Mouse (Mus musculus): ENCODE results near the gene Gm17949.
"Not testable (repeated sequence)": the region's sequence is repeated elsewhere in the genome, so short reads cannot be mapped to it uniquely, and the experiment has no call there.

Gm17949 gene

GRCm38 (mm10) chr17:57047406-57047805 is 36.1 kb downstream of the Gm17949 start:
- peak; percentile 29 for DNase-seq (ENCODE audit: low spot score)

- DNase-seq (ENCODE audit: low spot score), result no peak
Measured at GRCm38 (mm10) chr17:57048816-57049215, 37.5 kb downstream of the Gm17949 start.

- DNase-seq (ENCODE audit: low spot score), result not testable (repeated sequence)
Measured at GRCm38 (mm10) chr17:57051679-57052078, 40.4 kb downstream of the Gm17949 start.

- DNase-seq (ENCODE audit: low spot score), result no peak
Measured at GRCm38 (mm10) chr17:57056246-57056645, 45.0 kb downstream of the Gm17949 start.

GRCm38 (mm10) chr17:57058891-57059485 is 47.7 kb downstream of the Gm17949 start, which contains the start of gene Crb3:
Gene Crb3, plus strand, starts transcription at chr17:57059105.
- DNase-seq (ENCODE audit: low spot score), result no peak

GRCm38 (mm10) chr17:57059486-57059977 is 48.3 kb downstream of the Gm17949 start, which contains the start of gene Slc25a23:
Gene Slc25a23, minus strand, starts transcription at chr17:57059863.
- DNase-seq (ENCODE audit: low spot score), result peak; percentile 88

- peak; percentile 96 for DNase-seq (ENCODE audit: low spot score)
Measured at GRCm38 (mm10) chr17:57060231-57060801, 49.0 kb downstream of the Gm17949 start.

GRCm38 (mm10) chr17:57061069-57061468 is 49.8 kb downstream of the Gm17949 start:
- DNase-seq (ENCODE audit: low spot score), result no peak

GRCm38 (mm10) chr17:57062011-57062521 is 50.8 kb downstream of the Gm17949 start:
- DNase-seq (ENCODE audit: low spot score), result peak; percentile 27

- DNase-seq (ENCODE audit: low spot score), result no peak
Measured at GRCm38 (mm10) chr17:57062548-57062947, 51.3 kb downstream of the Gm17949 start.

GRCm38 (mm10) chr17:57063031-57063430 is 51.8 kb downstream of the Gm17949 start:
- no peak for DNase-seq (ENCODE audit: low spot score)

- DNase-seq (ENCODE audit: low spot score), result no peak
Measured at GRCm38 (mm10) chr17:57066908-57067307, 55.6 kb downstream of the Gm17949 start.

- DNase-seq (ENCODE audit: low spot score), result no peak
Measured at GRCm38 (mm10) chr17:57070272-57070671, 59.0 kb downstream of the Gm17949 start.

GRCm38 (mm10) chr17:57070699-57071098 is 59.4 kb downstream of the Gm17949 start:
- DNase-seq (ENCODE audit: low spot score), result peak; percentile 77

Measured in embryo, embryonic 10 days (tissue).